Mouse (Mus musculus): ENCODE results near the gene Nek6.
A peak's percentile ranks its signal among the peaks of the same experiment; 100 is the strongest.

DNA sequence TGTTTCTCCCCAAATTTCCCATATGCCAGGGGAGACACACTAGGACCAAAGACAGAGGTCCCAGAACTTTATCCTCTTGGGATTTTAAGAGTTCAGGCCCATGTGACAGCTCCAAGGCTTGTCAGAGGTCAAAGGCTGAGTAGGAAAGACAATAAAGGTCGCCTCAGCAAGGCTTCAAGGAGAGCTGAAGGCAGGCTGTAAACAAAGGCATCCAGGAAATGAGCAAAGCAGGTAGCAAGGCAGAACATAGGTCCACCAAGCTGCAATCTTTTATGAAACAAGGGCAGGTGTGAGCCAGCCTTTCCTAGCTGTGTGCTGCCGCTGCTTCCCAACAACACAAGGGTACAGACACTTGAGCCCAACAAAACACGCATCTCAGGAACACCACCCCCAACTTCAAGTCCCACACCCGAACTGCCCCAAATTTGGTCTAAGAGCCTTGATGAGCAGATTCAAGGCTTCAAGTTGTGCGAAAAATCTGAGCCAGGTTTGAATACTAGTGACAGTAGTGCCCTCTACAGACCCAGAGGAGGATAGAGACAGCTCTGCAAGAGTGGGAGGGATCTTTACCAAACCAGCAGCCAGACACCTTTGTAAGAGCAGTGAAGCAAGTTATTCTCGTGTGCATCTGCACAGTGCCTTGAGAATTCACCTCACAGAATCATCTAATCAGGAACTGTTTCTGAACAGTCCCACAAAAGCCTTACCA is 80.5 kb downstream of the Nek6 start:
- no peak for TF ChIP-seq EP300 (optimal IDR thresholded peaks at IDR 0.05)
- peak; percentile 73 for TF ChIP-seq CTCF (IDR thresholded peaks at IDR 0.05; ENCODE audit: low read depth)

Data from stomach, postnatal 0 days (tissue).